Mouse (Mus musculus) fibroblast of lung, adult 2 months (primary cell): ENCODE data around the gene Tmtc2.

Experiments used
- DNase-seq: peaks from one replicate; pipeline ENCODE4 v3.0.0-alpha.2; 2011; ENCODE audit warnings: low read depth

Gene Tmtc2

GRCm38 (mm10) chr10:105168443-105169102 is 405.7 kb downstream of the Tmtc2 start:
- no peak for DNase-seq

- peak; percentile 36 for DNase-seq
These were observed 409.0 kb downstream of the Tmtc2 start for GRCm38 (mm10) chr10:105165291-105165690.

- no peak for DNase-seq
These were observed 420.5 kb downstream of the Tmtc2 start for GRCm38 (mm10) chr10:105153789-105154188.

GRCm38 (mm10) chr10:105144382-105144781 is 429.9 kb downstream of the Tmtc2 start:
- no peak for DNase-seq

- DNase-seq = peak; percentile 49
These were observed 432.1 kb downstream of the Tmtc2 start for GRCm38 (mm10) chr10:105142201-105142600.
